Mouse (Mus musculus) MEL (cell line): ENCODE measurements at regions not wholly inside any gene's neighbourhood (a gene's known extent, or its start where the extent isn't known, plus 50 kb on each side); places are given as distances from the start of the nearest gene placed in this dataset.

Experiments
- DNase-seq: peaks from one replicate; pipeline ENCODE4 v3.0.0; 2011; ENCODE audit warnings: low read depth, low spot score
- H3K27ac ChIP-seq: 2 replicates; pipeline ENCODE4 v1.5.1; 2012; ENCODE audit warnings: low read depth, mild to moderate bottlenecking, control low read depth, low read length, moderate library complexity; ENCODE audit not compliant: control insufficient read depth
- H3K27me3 ChIP-seq, 2 experiments: fragments of 150-350 bp in 1 of 2; sonication (generic) in 1 of 2; 2 replicates each; pipeline ENCODE4 v1.6.1; 2012; ENCODE audit warnings: low read length in 2 of 2, mild to moderate bottlenecking in 2 of 2, improper control_type of control experiment in 1 of 2, moderate library complexity in 1 of 2; ENCODE audit not compliant: insufficient read depth in 2 of 2, control insufficient read depth in 1 of 2
- H3K36me3 ChIP-seq, 2 experiments: 2 replicates each; pipeline ENCODE4 v1.6.1; 2012 to 2014; ENCODE audit warnings: low read length in 2 of 2, improper control_type of control experiment in 1 of 2, inconsistent platforms in 1 of 2, mild to moderate bottlenecking in 1 of 2; ENCODE audit not compliant: insufficient read depth in 2 of 2, control insufficient read depth in 1 of 2
- H3K4me1 ChIP-seq, 2 experiments: fragments of 150-350 bp in 1 of 2; sonication (generic) in 1 of 2; 2 replicates each; pipeline ENCODE4 v1.6.1; 2012; ENCODE audit warnings: low read length in 2 of 2, improper control_type of control experiment in 1 of 2, mild to moderate bottlenecking in 1 of 2; ENCODE audit not compliant: insufficient read depth in 2 of 2, control insufficient read depth in 1 of 2
- H3K4me3 ChIP-seq, 2 experiments: fragments of 150-350 bp in 1 of 2; sonication (generic) in 1 of 2; 2 replicates each; pipeline ENCODE4 v1.5.1; 2012; ENCODE audit warnings: low read depth in 2 of 2, low read length in 2 of 2, mild to moderate bottlenecking in 2 of 2, moderate library complexity in 2 of 2, control low read depth in 1 of 2, improper control_type of control experiment in 1 of 2; ENCODE audit not compliant: control insufficient read depth in 1 of 2, insufficient read depth in 1 of 2
- H3K79me2 ChIP-seq: 2 replicates; pipeline ENCODE4 v1.6.1; 2012; ENCODE audit warnings: mild to moderate bottlenecking, low read length, moderate library complexity; ENCODE audit not compliant: control insufficient read depth, poor library complexity, insufficient read depth
- H3K9ac ChIP-seq: 2 replicates; pipeline ENCODE4 v1.6.1; 2012; ENCODE audit warnings: low read depth, mild to moderate bottlenecking, control low read depth, low read length, moderate library complexity; ENCODE audit not compliant: control insufficient read depth, poor library complexity, severe bottlenecking
- H3K9me3 ChIP-seq: fragments of 150-350 bp; sonication (generic); replicated peaks from 2 replicates; pipeline ENCODE4 v1.6.1; 2012; ENCODE audit warnings: mild to moderate bottlenecking, low read length, improper control_type of control experiment, moderate library complexity; ENCODE audit not compliant: insufficient read depth
- E2F4 ChIP-seq: IDR thresholded peaks from 2 replicates; pipeline ENCODE4 v1.6.1; 2011; ENCODE audit warnings: low read depth, low read length, improper control_type of control experiment, borderline replicate concordance
- ELF1 ChIP-seq: IDR thresholded peaks from 2 replicates; pipeline ENCODE4 v1.6.1; 2014; ENCODE audit warnings: low read depth, mild to moderate bottlenecking, inconsistent platforms, low read length, improper control_type of control experiment, moderate library complexity
- EP300 ChIP-seq, 2 experiments: IDR thresholded peaks; 2 replicates each; pipeline ENCODE4 v1.6.1; 2011; ENCODE audit warnings: improper control_type of control experiment in 2 of 2, low read length in 2 of 2, low read depth in 1 of 2, mild to moderate bottlenecking in 1 of 2
- GABPA ChIP-seq: IDR thresholded peaks from 2 replicates; pipeline ENCODE4 v1.6.1; 2012; ENCODE audit warnings: low read depth, mild to moderate bottlenecking, inconsistent platforms, low read length, improper control_type of control experiment, moderate library complexity
- GATA1 ChIP-seq: IDR thresholded peaks from 2 replicates; pipeline ENCODE4 v1.6.1; 2011; ENCODE audit warnings: low read depth, low read length, improper control_type of control experiment
- KAT2A ChIP-seq: conservative IDR thresholded peaks from 2 replicates; pipeline ENCODE4 v1.6.1; 2012; ENCODE audit warnings: low read depth, low read length, improper control_type of control experiment, inconsistent platforms
- MAFK ChIP-seq: IDR thresholded peaks from 2 replicates; pipeline ENCODE4 v1.6.1; 2011; ENCODE audit warnings: low read depth, mild to moderate bottlenecking, low read length, improper control_type of control experiment, borderline replicate concordance
- MAX ChIP-seq: IDR thresholded peaks from 2 replicates; pipeline ENCODE4 v1.6.1; 2011; ENCODE audit warnings: low read length, improper control_type of control experiment
- MAZ ChIP-seq: IDR thresholded peaks from 2 replicates; pipeline ENCODE4 v1.6.1; 2012; ENCODE audit warnings: low read depth, mild to moderate bottlenecking, inconsistent platforms, low read length, improper control_type of control experiment
- MEF2A ChIP-seq: IDR thresholded peaks from 2 replicates; pipeline ENCODE4 v1.6.1; 2014; ENCODE audit warnings: low read depth, mild to moderate bottlenecking, inconsistent platforms, low read length, improper control_type of control experiment; ENCODE audit not compliant: poor library complexity, insufficient replicate concordance, severe bottlenecking; ENCODE audit errors: extremely low read depth
- MXI1 ChIP-seq: IDR thresholded peaks from 2 replicates; pipeline ENCODE4 v1.6.1; 2011; ENCODE audit warnings: mild to moderate bottlenecking, low read depth, low read length, improper control_type of control experiment
- MYC ChIP-seq: IDR thresholded peaks from 2 replicates; pipeline ENCODE4 v1.6.1; 2011; ENCODE audit warnings: low read depth, mild to moderate bottlenecking, low read length, improper control_type of control experiment, moderate library complexity
- NRF1 ChIP-seq: IDR thresholded peaks from 2 replicates; pipeline ENCODE4 v1.6.1; 2014; ENCODE audit warnings: low read depth, mild to moderate bottlenecking, inconsistent platforms, low read length, improper control_type of control experiment, moderate library complexity; ENCODE audit not compliant: poor library complexity, insufficient read depth, severe bottlenecking
- POLR2A ChIP-seq, 2 experiments: IDR thresholded peaks; 2 replicates each; pipeline ENCODE4 v1.6.1; 2011 to 2012; ENCODE audit warnings: low read length in 2 of 2, mild to moderate bottlenecking in 2 of 2, control low read depth in 1 of 2, improper control_type of control experiment in 1 of 2, low read depth in 1 of 2, moderate library complexity in 1 of 2; ENCODE audit not compliant: control insufficient read depth in 1 of 2, insufficient read depth in 1 of 2, poor library complexity in 1 of 2
- SIN3A ChIP-seq: IDR thresholded peaks from 2 replicates; pipeline ENCODE4 v1.6.1; 2012; ENCODE audit warnings: low read length, improper control_type of control experiment, inconsistent platforms
- SMC3 ChIP-seq: IDR thresholded peaks from 2 replicates; pipeline ENCODE4 v1.6.1; 2011; ENCODE audit warnings: low read depth, low read length, improper control_type of control experiment
- TAL1 ChIP-seq: IDR thresholded peaks from 2 replicates; pipeline ENCODE4 v1.6.1; 2012; ENCODE audit warnings: mild to moderate bottlenecking, inconsistent platforms, low read length, moderate library complexity, mixed read lengths
- TCF12 ChIP-seq: IDR thresholded peaks from 2 replicates; pipeline ENCODE4 v1.6.1; 2014; ENCODE audit warnings: low read depth, mild to moderate bottlenecking, inconsistent platforms, low read length, improper control_type of control experiment, moderate library complexity
- UBTF ChIP-seq: IDR thresholded peaks from 2 replicates; pipeline ENCODE4 v1.6.1; 2012; ENCODE audit warnings: low read depth, mild to moderate bottlenecking, inconsistent platforms, low read length, improper control_type of control experiment, moderate library complexity, borderline replicate concordance; ENCODE audit not compliant: insufficient read depth
- USF2 ChIP-seq, 2 experiments: IDR thresholded peaks; 2 replicates each; pipeline ENCODE4 v1.6.1; 2011 to 2012; ENCODE audit warnings: improper control_type of control experiment in 2 of 2, low read length in 2 of 2, borderline replicate concordance in 1 of 2, inconsistent platforms in 1 of 2, low read depth in 1 of 2, mild to moderate bottlenecking in 1 of 2; ENCODE audit not compliant: insufficient read depth in 1 of 2
- ZMIZ1 ChIP-seq: IDR thresholded peaks from 2 replicates; pipeline ENCODE4 v1.6.1; 2012; ENCODE audit warnings: low read depth, mild to moderate bottlenecking, inconsistent platforms, low read length, improper control_type of control experiment, moderate library complexity

DNA sequence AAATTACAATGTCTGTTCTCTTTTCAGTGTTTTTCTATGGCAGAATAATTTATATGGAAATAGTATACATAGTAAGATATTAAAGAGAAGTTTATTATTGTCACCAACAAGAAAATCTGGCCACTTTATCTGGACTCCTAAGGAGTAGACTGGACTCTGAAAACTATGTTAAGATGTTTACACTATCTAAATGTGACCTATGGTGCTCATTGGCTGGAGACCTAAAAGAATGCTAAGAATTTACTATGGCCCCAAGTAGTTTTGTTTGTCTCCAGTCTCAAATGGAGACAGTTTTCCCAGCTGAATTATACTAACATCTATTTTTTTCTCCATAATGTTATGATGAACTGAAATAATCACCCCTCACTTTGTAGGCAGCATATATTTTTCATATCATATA is 421.3 kb upstream of the Gm9747 start:
- TF ChIP-seq MAFK: no peak
- no peak for TF ChIP-seq SIN3A
- TF ChIP-seq TCF12: no peak
- TF ChIP-seq USF2 (IDR thresholded peaks at IDR 0.05; ENCODE audit: borderline replicate concordance in 1 of 2, insufficient read depth in 1 of 2, low read depth in 1 of 2, low read length in 2 of 2): no peak
- no peak for TF ChIP-seq EP300 (IDR thresholded peaks at IDR 0.05; ENCODE audit: low read depth in 1 of 2, low read length in 2 of 2)
- no peak for TF ChIP-seq GABPA
- TF ChIP-seq MEF2A: no peak
- TF ChIP-seq MYC: no peak
- no peak for TF ChIP-seq TAL1
- TF ChIP-seq GATA1: no peak
- H3K27me3 ChIP-seq: no peaks in the 10 kb centered on the region
- no peaks in the 10 kb centered on the region for H3K4me1 ChIP-seq
- no peak overlapping the region for H3K27ac ChIP-seq
- DNase-seq: no peak
- no peaks in the 10 kb centered on the region for H3K36me3 ChIP-seq
- H3K9ac ChIP-seq: no peak overlapping the region
- no peaks in the 10 kb centered on the region for H3K79me2 ChIP-seq
- no peaks in the 10 kb centered on the region for H3K9me3 ChIP-seq
- no peak overlapping the region for H3K4me3 ChIP-seq

DNA sequence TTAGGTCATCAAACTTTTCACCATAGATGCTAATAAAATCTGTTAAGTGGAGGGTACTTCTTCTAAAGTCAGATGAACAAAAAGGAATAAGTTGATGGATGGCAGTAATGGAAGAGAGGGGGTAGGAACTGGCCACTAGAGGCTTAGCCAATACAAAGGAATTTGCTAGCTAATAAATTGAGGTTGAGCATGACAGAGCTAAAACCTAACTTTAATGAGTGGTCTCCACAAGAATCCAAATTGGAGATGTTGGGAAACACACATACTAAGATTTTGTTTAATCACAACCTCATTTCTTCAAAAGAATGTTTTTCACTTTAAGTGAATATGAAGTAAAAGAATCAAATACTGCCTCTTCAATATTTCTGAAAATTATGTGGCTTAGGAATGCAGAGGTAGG is 414.0 kb upstream of the Gm9747 start:
- H3K9me3 ChIP-seq: no peaks in the 10 kb centered on the region
- H3K4me1 ChIP-seq: no peaks in the 10 kb centered on the region
- no peak overlapping the region for H3K9ac ChIP-seq
- no peak overlapping the region for H3K27ac ChIP-seq
- TF ChIP-seq KAT2A (no peak), POLR2A (IDR thresholded peaks at IDR 0.05; ENCODE audit: control insufficient read depth in 1 of 2, insufficient read depth in 1 of 2, low read depth in 1 of 2, low read length in 2 of 2, poor library complexity in 1 of 2) (no peak), E2F4 (no peak), NRF1 (no peak), MAZ (no peak), SMC3 (no peak), MEF2A (no peak), UBTF (no peak), ZMIZ1 (no peak), USF2 (IDR thresholded peaks at IDR 0.05; ENCODE audit: borderline replicate concordance in 1 of 2, insufficient read depth in 1 of 2, low read depth in 1 of 2, low read length in 2 of 2) (no peak), MAX (no peak), MXI1 (no peak), ELF1 (no peak)
- no peak overlapping the region for H3K4me3 ChIP-seq
- H3K79me2 ChIP-seq: no peaks in the 10 kb centered on the region
- H3K36me3 ChIP-seq: no peaks in the 10 kb centered on the region
- H3K27me3 ChIP-seq: no peaks in the 10 kb centered on the region
- no peak for DNase-seq
